Mouse (Mus musculus): ENCODE results near the gene Tspan1. TPM values are rescaled to one million over a fixed set of nuclear protein-coding genes. Genes with fewer than 3 reads are reported as not detected.

Gene Tspan1
- polyA plus RNA-seq, 1 experiment, result 34.8 TPM

DNA sequence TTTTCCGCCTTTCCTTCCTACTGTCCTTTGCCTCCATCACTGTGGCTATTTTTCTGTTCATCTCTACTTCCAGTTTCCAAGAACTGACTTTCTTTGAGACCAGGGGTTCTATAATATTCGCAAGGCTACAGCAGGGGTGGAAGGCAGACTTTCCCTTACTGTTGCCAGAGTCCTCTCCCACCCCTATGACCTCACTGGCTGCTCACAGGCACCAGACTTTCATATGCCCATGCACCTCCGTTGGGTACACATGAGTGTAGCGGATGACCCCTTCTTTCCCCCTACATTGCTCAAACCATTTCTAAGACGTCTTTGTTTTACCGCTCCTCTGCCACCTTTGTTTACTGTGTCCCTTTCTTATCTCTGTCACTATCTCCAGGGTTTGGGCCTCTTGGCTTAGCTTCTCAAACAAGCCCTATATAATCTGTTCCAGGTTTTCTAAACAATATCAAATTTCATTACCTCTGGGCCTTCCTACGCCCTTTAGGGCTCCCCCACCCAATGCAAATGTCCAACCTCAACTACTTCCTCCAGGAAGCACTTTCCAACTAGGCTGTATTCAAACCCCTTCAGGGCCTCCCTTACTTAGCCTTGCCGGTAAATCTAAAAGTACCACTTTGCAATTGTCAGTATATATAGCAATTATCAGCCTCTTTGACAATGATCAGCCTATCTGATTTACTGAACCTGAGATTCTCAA, 1.5 kb downstream of the Tspan1 start:
- peak overlapping the region; percentile 91 for H3K27ac ChIP-seq (ENCODE audit: insufficient read depth, low read depth, low read length)
- H3K36me3 ChIP-seq (ENCODE audit: control insufficient read depth, insufficient read depth, low read length), result no peaks in the 10 kb centered on the region
- TF ChIP-seq POLR2A (IDR thresholded peaks at IDR 0.05; ENCODE audit: low read depth, low read length) (no peak), CTCF (IDR thresholded peaks at IDR 0.05; ENCODE audit: extremely low read depth, insufficient read length, insufficient replicate concordance, low read depth, low read length) (no peak)
- H3K4me1 ChIP-seq (ENCODE audit: control insufficient read depth, insufficient read depth, insufficient read length, low read length), result peaks cover 24% of the 10 kb centered on the region; the same call in 1 of the 2 replicates
- H3K4me3 ChIP-seq (ENCODE audit: low read depth, low read length), result no peak overlapping the region
- no peaks in the 10 kb centered on the region for H3K27me3 ChIP-seq (ENCODE audit: control insufficient read depth, insufficient read depth, low read length)
- 25% methylated on average over 8 of the region's 8 CpGs for WGBS

DNA sequence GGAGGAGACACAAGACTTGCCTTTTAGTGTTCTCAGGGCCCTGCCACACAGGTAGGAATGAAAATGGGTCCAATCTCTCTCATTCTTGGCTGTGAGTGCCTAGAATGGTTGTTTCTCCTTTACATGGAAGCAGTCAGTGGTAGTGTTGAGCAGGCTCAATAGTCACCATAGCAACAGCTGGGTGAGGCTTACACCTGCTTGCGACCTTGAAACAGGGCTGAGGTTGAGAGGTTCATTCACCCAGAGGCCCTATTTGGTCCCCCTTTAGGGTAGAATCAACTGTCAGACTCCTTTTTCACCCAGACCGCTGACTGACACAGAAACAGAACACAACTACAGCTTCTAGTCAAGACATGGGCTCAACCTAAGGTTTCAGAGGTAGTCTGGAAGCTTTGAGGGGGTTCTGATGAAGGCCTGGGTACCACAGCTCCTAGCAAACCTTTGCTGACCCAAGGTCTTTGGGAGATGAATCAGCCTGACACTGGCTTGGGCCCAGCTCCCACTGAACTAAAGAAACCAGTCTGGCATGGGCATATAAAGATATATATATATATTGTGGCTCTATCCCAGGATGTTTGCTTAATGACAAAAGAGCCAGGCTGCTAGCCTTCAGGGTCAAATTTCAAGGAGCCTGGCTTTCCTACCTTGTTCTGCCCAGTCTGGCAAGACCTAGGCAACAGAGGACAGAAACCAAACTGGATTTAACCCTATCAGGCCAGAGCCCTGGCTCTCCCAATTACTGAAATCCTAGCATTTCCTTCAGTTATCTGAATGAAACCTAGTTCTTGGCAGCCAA, 2.4 kb downstream of the Tspan1 start:
- 41% methylated on average over 2 of the region's 2 CpGs for WGBS
- Histone ChIP-seq H3K27me3 (ENCODE audit: control insufficient read depth, insufficient read depth, low read length) (no peaks in the 10 kb centered on the region), H3K27ac (ENCODE audit: insufficient read depth, low read depth, low read length) (peak overlapping the region; percentile 91), H3K4me3 (ENCODE audit: low read depth, low read length) (no peak overlapping the region), H3K36me3 (ENCODE audit: control insufficient read depth, insufficient read depth, low read length) (0 out of 2 replicates have a peak, but pooled peaks cover 2% of the 10 kb centered on the region), H3K4me1 (ENCODE audit: control insufficient read depth, insufficient read depth, insufficient read length, low read length) (peaks cover 21% of the 10 kb centered on the region; the same call in 1 of the 2 replicates)
- TF ChIP-seq CTCF (IDR thresholded peaks at IDR 0.05; ENCODE audit: extremely low read depth, insufficient read length, insufficient replicate concordance, low read depth, low read length), result no peak
- TF ChIP-seq POLR2A (IDR thresholded peaks at IDR 0.05; ENCODE audit: low read depth, low read length), result no peak

- WGBS, result 33% methylated on average over 4 of the region's 4 CpGs
- TF ChIP-seq POLR2A (IDR thresholded peaks at IDR 0.05; ENCODE audit: low read depth, low read length), result no peak
- no peak for TF ChIP-seq CTCF (IDR thresholded peaks at IDR 0.05; ENCODE audit: extremely low read depth, insufficient read length, insufficient replicate concordance, low read depth, low read length)
- no peak overlapping the region for H3K4me3 ChIP-seq (ENCODE audit: low read depth, low read length)
Observed at GRCm38 (mm10) chr4:116162142-116162541, 5.3 kb downstream of the Tspan1 start.

DNA sequence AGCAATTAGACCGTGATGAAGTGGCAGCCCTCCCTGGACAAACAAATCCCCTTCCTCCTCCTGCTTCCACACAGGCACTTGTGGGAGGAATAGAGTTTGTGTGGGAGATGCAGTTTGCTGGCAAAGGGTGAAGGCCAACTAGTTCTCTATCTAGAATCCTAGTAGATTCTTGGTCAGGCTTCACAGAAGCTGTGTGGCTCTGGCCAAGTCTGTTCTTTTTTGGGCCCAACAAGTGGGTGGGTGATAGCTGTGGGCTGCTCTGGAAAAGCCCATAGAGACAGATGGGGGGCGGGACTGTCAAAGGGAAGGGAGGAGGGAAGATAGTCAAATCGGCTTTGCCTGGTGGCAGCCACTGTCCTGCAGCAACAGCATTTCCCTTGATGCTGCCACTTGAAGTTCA, 6.6 kb downstream of the Tspan1 start:
- TF ChIP-seq POLR2A (IDR thresholded peaks at IDR 0.05; ENCODE audit: low read depth, low read length) (no peak), CTCF (IDR thresholded peaks at IDR 0.05; ENCODE audit: extremely low read depth, insufficient read length, insufficient replicate concordance, low read depth, low read length) (no peak)
- H3K4me1 ChIP-seq (ENCODE audit: control insufficient read depth, insufficient read depth, insufficient read length, low read length), result peaks cover 16% of the 10 kb centered on the region; the same call in 1 of the 2 replicates
- H3K36me3 ChIP-seq (ENCODE audit: control insufficient read depth, insufficient read depth, low read length), result peaks cover 28% of the 10 kb centered on the region
- WGBS, result 83% methylated on average over 3 of the region's 3 CpGs
- no peak overlapping the region for H3K27ac ChIP-seq (ENCODE audit: insufficient read depth, low read depth, low read length)
- H3K27me3 ChIP-seq (ENCODE audit: control insufficient read depth, insufficient read depth, low read length), result no peaks in the 10 kb centered on the region
- H3K4me3 ChIP-seq (ENCODE audit: low read depth, low read length), result no peak overlapping the region

More at GRCm38 (mm10) chr4:116162142-116162541, 5.3 kb downstream of the Tspan1 start:
- Histone ChIP-seq H3K36me3 (ENCODE audit: control insufficient read depth, insufficient read depth, low read length) (peaks cover 22% of the 10 kb centered on the region), H3K4me1 (ENCODE audit: control insufficient read depth, insufficient read depth, insufficient read length, low read length) (peaks cover 21% of the 10 kb centered on the region; the same call in 1 of the 2 replicates), H3K27me3 (ENCODE audit: control insufficient read depth, insufficient read depth, low read length) (no peaks in the 10 kb centered on the region), H3K27ac (ENCODE audit: insufficient read depth, low read depth, low read length) (no peak overlapping the region)

GRCm38 (mm10) chr4:116159912-116160311, 7.5 kb downstream of the Tspan1 start:
- TF ChIP-seq CTCF (IDR thresholded peaks at IDR 0.05; ENCODE audit: extremely low read depth, insufficient read length, insufficient replicate concordance, low read depth, low read length), result no peak
- TF ChIP-seq POLR2A (IDR thresholded peaks at IDR 0.05; ENCODE audit: low read depth, low read length), result no peak
- H3K4me3 ChIP-seq (ENCODE audit: low read depth, low read length), result no peak overlapping the region
- 56% methylated on average over 3 of the region's 3 CpGs for WGBS
- H3K27me3 ChIP-seq (ENCODE audit: control insufficient read depth, insufficient read depth, low read length), result no peaks in the 10 kb centered on the region
- H3K27ac ChIP-seq (ENCODE audit: insufficient read depth, low read depth, low read length), result no peak overlapping the region
- peaks cover 11% of the 10 kb centered on the region; the same call in 1 of the 2 replicates for H3K4me1 ChIP-seq (ENCODE audit: control insufficient read depth, insufficient read depth, insufficient read length, low read length)
- peaks cover 36% of the 10 kb centered on the region for H3K36me3 ChIP-seq (ENCODE audit: control insufficient read depth, insufficient read depth, low read length)

- H3K4me3 ChIP-seq (ENCODE audit: low read depth, low read length), result no peak overlapping the region
- 86% methylated on average over 2 of the region's 2 CpGs for WGBS
- H3K4me1 ChIP-seq (ENCODE audit: control insufficient read depth, insufficient read depth, insufficient read length, low read length), result peaks cover 2% of the 10 kb centered on the region; the same call in 1 of the 2 replicates
- no peak for TF ChIP-seq POLR2A (IDR thresholded peaks at IDR 0.05; ENCODE audit: low read depth, low read length)
- no peak for TF ChIP-seq CTCF (IDR thresholded peaks at IDR 0.05; ENCODE audit: extremely low read depth, insufficient read length, insufficient replicate concordance, low read depth, low read length)
- peaks cover 48% of the 10 kb centered on the region for H3K36me3 ChIP-seq (ENCODE audit: control insufficient read depth, insufficient read depth, low read length)
- H3K27me3 ChIP-seq (ENCODE audit: control insufficient read depth, insufficient read depth, low read length), result no peaks in the 10 kb centered on the region
- H3K27ac ChIP-seq (ENCODE audit: insufficient read depth, low read depth, low read length), result no peak overlapping the region
Observed at GRCm38 (mm10) chr4:116157882-116158281, 9.5 kb downstream of the Tspan1 start.

DNA sequence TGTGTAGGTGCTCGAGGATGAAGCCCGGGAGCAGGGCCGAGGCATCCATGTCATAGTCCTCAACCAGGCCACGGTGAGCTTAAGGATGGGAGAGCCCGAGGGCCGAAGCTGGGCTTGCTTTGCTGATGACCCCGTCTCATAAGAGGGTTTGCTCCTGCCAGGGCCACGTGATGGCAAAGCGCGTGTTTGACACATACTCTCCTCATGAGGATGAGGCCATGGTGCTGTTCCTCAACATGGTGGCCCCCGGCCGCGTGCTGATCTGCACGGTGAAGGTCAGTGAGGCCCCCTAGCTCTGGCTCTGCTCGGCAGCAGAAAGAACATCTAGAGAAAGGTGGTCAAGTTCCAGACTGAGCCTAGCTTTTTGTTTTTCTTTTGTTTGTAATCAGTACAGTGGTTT, 14.7 kb downstream of the Tspan1 start:
- no peaks in the 10 kb centered on the region for H3K27me3 ChIP-seq (ENCODE audit: control insufficient read depth, insufficient read depth, low read length)
- no peak overlapping the region for H3K4me3 ChIP-seq (ENCODE audit: low read depth, low read length)
- TF ChIP-seq POLR2A (IDR thresholded peaks at IDR 0.05; ENCODE audit: low read depth, low read length) (no peak), CTCF (IDR thresholded peaks at IDR 0.05; ENCODE audit: extremely low read depth, insufficient read length, insufficient replicate concordance, low read depth, low read length) (no peak)
- WGBS, result 94% methylated on average over 15 of the region's 15 CpGs
- H3K27ac ChIP-seq (ENCODE audit: insufficient read depth, low read depth, low read length), result no peak overlapping the region
- peaks cover 35% of the 10 kb centered on the region for H3K36me3 ChIP-seq (ENCODE audit: control insufficient read depth, insufficient read depth, low read length)
- H3K4me1 ChIP-seq (ENCODE audit: control insufficient read depth, insufficient read depth, insufficient read length, low read length), result peaks cover 3% of the 10 kb centered on the region; the same call in 1 of the 2 replicates

Measured in small intestine, adult 2 months (tissue).